Mouse (Mus musculus): ENCODE results near the gene Bckdhb. TPM values are rescaled to one million over a fixed set of nuclear protein-coding genes. Genes with fewer than 3 reads are reported as not detected.
A peak's percentile ranks its signal among the peaks of the same experiment; 100 is the strongest.
"Not testable (repeated sequence)": the region's sequence is repeated elsewhere in the genome, so short reads cannot be mapped to it uniquely, and the experiment has no call there.

Gene Bckdhb
- polyA plus RNA-seq, 1 experiment from 2014 or later: 46.5 TPM

- ATAC-seq: no peak
- Histone ChIP-seq H3K4me1 (ENCODE audit: control insufficient read depth, insufficient read depth, low read depth, low read length) (no peaks in the 10 kb centered on the region), H3K4me2 (ENCODE audit: low read length) (no peak overlapping the region), H3K27me3 (replicated peaks; ENCODE audit: control insufficient read depth, insufficient read depth, low read length) (no peaks in the 10 kb centered on the region), H3K9me3 (ENCODE audit: control insufficient read depth, low read length) (no peaks in the 10 kb centered on the region), H3K27ac (ENCODE audit: low read depth, low read length) (no peak overlapping the region), H3K9ac (ENCODE audit: low read depth, low read length) (no peak overlapping the region), H3K4me3 (ENCODE audit: low read length) (no peak overlapping the region), H3K36me3 (ENCODE audit: control insufficient read depth, insufficient read depth, low read length) (no peaks in the 10 kb centered on the region)
- 97% methylated on average over 2 of the region's 2 CpGs for WGBS
Measured at GRCm38 (mm10) chr9:83909836-83910235, 15.1 kb upstream of the Bckdhb start.

- no peak overlapping the region for H3K4me3 ChIP-seq (ENCODE audit: low read length)
- no peak overlapping the region for H3K4me2 ChIP-seq (ENCODE audit: low read length)
- H3K27ac ChIP-seq (ENCODE audit: low read depth, low read length): no peak overlapping the region
- no peaks in the 10 kb centered on the region for H3K4me1 ChIP-seq (ENCODE audit: control insufficient read depth, insufficient read depth, low read depth, low read length)
- H3K9me3 ChIP-seq (ENCODE audit: control insufficient read depth, low read length): no peaks in the 10 kb centered on the region
- no peaks in the 10 kb centered on the region for H3K36me3 ChIP-seq (ENCODE audit: control insufficient read depth, insufficient read depth, low read length)
- no peak overlapping the region for H3K9ac ChIP-seq (ENCODE audit: low read depth, low read length)
- WGBS: 84% methylated on average over 2 of the region's 2 CpGs
- no peak for ATAC-seq
- no peaks in the 10 kb centered on the region for H3K27me3 ChIP-seq (replicated peaks; ENCODE audit: control insufficient read depth, insufficient read depth, low read length)
Measured at GRCm38 (mm10) chr9:83910926-83911325, 14.0 kb upstream of the Bckdhb start.

- WGBS: 76% methylated on average over 3 of the region's 3 CpGs
- Histone ChIP-seq H3K4me3 (ENCODE audit: low read length) (no peak overlapping the region), H3K4me1 (ENCODE audit: control insufficient read depth, insufficient read depth, low read depth, low read length) (peaks cover 6% of the 10 kb centered on the region), H3K9ac (ENCODE audit: low read depth, low read length) (no peak overlapping the region), H3K27ac (ENCODE audit: low read depth, low read length) (no peak overlapping the region), H3K27me3 (replicated peaks; ENCODE audit: control insufficient read depth, insufficient read depth, low read length) (no peaks in the 10 kb centered on the region), H3K36me3 (ENCODE audit: control insufficient read depth, insufficient read depth, low read length) (no peaks in the 10 kb centered on the region), H3K9me3 (ENCODE audit: control insufficient read depth, low read length) (no peaks in the 10 kb centered on the region), H3K4me2 (ENCODE audit: low read length) (no peak overlapping the region)
- ATAC-seq: no peak
Measured at GRCm38 (mm10) chr9:83922076-83922475, 2.9 kb upstream of the Bckdhb start.

GRCm38 (mm10) chr9:83924356-83924755 lies 589 bp upstream of the Bckdhb start:
- Histone ChIP-seq H3K4me1 (ENCODE audit: control insufficient read depth, insufficient read depth, low read depth, low read length) (peaks cover 6% of the 10 kb centered on the region), H3K27me3 (replicated peaks; ENCODE audit: control insufficient read depth, insufficient read depth, low read length) (no peaks in the 10 kb centered on the region), H3K4me3 (ENCODE audit: low read length) (peak overlapping the region; percentile 81), H3K9me3 (ENCODE audit: control insufficient read depth, low read length) (no peaks in the 10 kb centered on the region), H3K27ac (ENCODE audit: low read depth, low read length) (no peak overlapping the region), H3K36me3 (ENCODE audit: control insufficient read depth, insufficient read depth, low read length) (no peaks in the 10 kb centered on the region), H3K4me2 (ENCODE audit: low read length) (peak overlapping the region; percentile 84), H3K9ac (ENCODE audit: low read depth, low read length) (no peak overlapping the region; the same call in 1 of the 2 replicates)
- ATAC-seq: no peak
- WGBS: 89% methylated on average over 5 of the region's 5 CpGs

- H3K4me1 ChIP-seq (ENCODE audit: control insufficient read depth, insufficient read depth, low read depth, low read length): peaks cover 6% of the 10 kb centered on the region
- 60% methylated on average over 4 of the region's 4 CpGs for WGBS
- H3K27ac ChIP-seq (ENCODE audit: low read depth, low read length): no peak overlapping the region
- peak overlapping the region; percentile 84 for H3K4me2 ChIP-seq (ENCODE audit: low read length)
- no peaks in the 10 kb centered on the region for H3K36me3 ChIP-seq (ENCODE audit: control insufficient read depth, insufficient read depth, low read length)
- H3K9me3 ChIP-seq (ENCODE audit: control insufficient read depth, low read length): no peaks in the 10 kb centered on the region
- H3K4me3 ChIP-seq (ENCODE audit: low read length): peak overlapping the region; percentile 81
- no peaks in the 10 kb centered on the region for H3K27me3 ChIP-seq (replicated peaks; ENCODE audit: control insufficient read depth, insufficient read depth, low read length)
- H3K9ac ChIP-seq (ENCODE audit: low read depth, low read length): peak overlapping the region; percentile 85
- ATAC-seq: no peak
Measured at GRCm38 (mm10) chr9:83925688-83926041, 720 bp downstream of the Bckdhb start.

- 83% methylated on average over 5 of the region's 5 CpGs for WGBS
- peaks cover 6% of the 10 kb centered on the region for H3K4me1 ChIP-seq (ENCODE audit: control insufficient read depth, insufficient read depth, low read depth, low read length)
- H3K9ac ChIP-seq (ENCODE audit: low read depth, low read length): no peak overlapping the region
- ATAC-seq: no peak
- H3K27me3 ChIP-seq (replicated peaks; ENCODE audit: control insufficient read depth, insufficient read depth, low read length): no peaks in the 10 kb centered on the region
- no peaks in the 10 kb centered on the region for H3K9me3 ChIP-seq (ENCODE audit: control insufficient read depth, low read length)
- no peak overlapping the region for H3K4me3 ChIP-seq (ENCODE audit: low read length)
- H3K4me2 ChIP-seq (ENCODE audit: low read length): no peak overlapping the region
- no peaks in the 10 kb centered on the region for H3K36me3 ChIP-seq (ENCODE audit: control insufficient read depth, insufficient read depth, low read length)
- H3K27ac ChIP-seq (ENCODE audit: low read depth, low read length): no peak overlapping the region
Measured at GRCm38 (mm10) chr9:83926302-83926701, 1.4 kb downstream of the Bckdhb start.

GRCm38 (mm10) chr9:83939501-83939900 lies 14.6 kb downstream of the Bckdhb start:
- H3K36me3 ChIP-seq (ENCODE audit: control insufficient read depth, insufficient read depth, low read length); H3K27ac ChIP-seq (ENCODE audit: low read depth, low read length); H3K4me2 ChIP-seq (ENCODE audit: low read length); H3K4me3 ChIP-seq (ENCODE audit: low read length); H3K9me3 ChIP-seq (ENCODE audit: control insufficient read depth, low read length); H3K27me3 ChIP-seq (replicated peaks; ENCODE audit: control insufficient read depth, insufficient read depth, low read length); ATAC-seq; H3K4me1 ChIP-seq (ENCODE audit: control insufficient read depth, insufficient read depth, low read depth, low read length); H3K9ac ChIP-seq (ENCODE audit: low read depth, low read length): not testable (repeated sequence)

GRCm38 (mm10) chr9:83940016-83940415 lies 15.1 kb downstream of the Bckdhb start:
- Histone ChIP-seq H3K36me3 (ENCODE audit: control insufficient read depth, insufficient read depth, low read length) (no peaks in the 10 kb centered on the region), H3K27ac (ENCODE audit: low read depth, low read length) (no peak overlapping the region), H3K27me3 (replicated peaks; ENCODE audit: control insufficient read depth, insufficient read depth, low read length) (no peaks in the 10 kb centered on the region), H3K9ac (ENCODE audit: low read depth, low read length) (no peak overlapping the region), H3K9me3 (ENCODE audit: control insufficient read depth, low read length) (peaks cover 5% of the 10 kb centered on the region), H3K4me1 (ENCODE audit: control insufficient read depth, insufficient read depth, low read depth, low read length) (no peaks in the 10 kb centered on the region), H3K4me2 (ENCODE audit: low read length) (no peak overlapping the region), H3K4me3 (ENCODE audit: low read length) (no peak overlapping the region)
- ATAC-seq: no peak
- WGBS: 99% methylated on average over 3 of the region's 3 CpGs

- Histone ChIP-seq H3K27ac (ENCODE audit: low read depth, low read length) (no peak overlapping the region), H3K36me3 (ENCODE audit: control insufficient read depth, insufficient read depth, low read length) (no peaks in the 10 kb centered on the region), H3K4me3 (ENCODE audit: low read length) (no peak overlapping the region), H3K9ac (ENCODE audit: low read depth, low read length) (no peak overlapping the region), H3K9me3 (ENCODE audit: control insufficient read depth, low read length) (peaks cover 5% of the 10 kb centered on the region), H3K4me1 (ENCODE audit: control insufficient read depth, insufficient read depth, low read depth, low read length) (no peaks in the 10 kb centered on the region), H3K27me3 (replicated peaks; ENCODE audit: control insufficient read depth, insufficient read depth, low read length) (no peaks in the 10 kb centered on the region), H3K4me2 (ENCODE audit: low read length) (no peak overlapping the region)
- no peak for ATAC-seq
- WGBS: 82% methylated on average over 9 of the region's 9 CpGs
Measured at GRCm38 (mm10) chr9:83940537-83941363, 15.8 kb downstream of the Bckdhb start.

Measured in hindbrain, embryonic 16.5 days (tissue).